In genomic region chr10:82808155-82808554, GRCm38 (mm10) we compare ENCODE assay signal across 19 mouse cellular contexts. TPM values are rescaled to one million over a fixed set of nuclear protein-coding genes. Genes with fewer than 3 reads are reported as not detected.
DNase-seq lines count a peak whose midpoint lies in the region; ATAC-seq and TF ChIP-seq lines count a peak whose summit lies in the region.
"Had no signal": no experiment of that assay in that cellular context is flagged by ENCODE, and none has a peak within 500 bp of the region (broad histone marks: within the 10 kb centered on the region; RNA-seq: fewer than 3 reads in every experiment).

No protein-coding gene starts in this region.

- DNase-seq in adrenal gland, adult 2 months: peak; percentile 23
- no peak for DNase-seq in adrenal gland, adult 8-10 months
- no peak for DNase-seq in midbrain, embryonic 10.5 days (ENCODE audit: low spot score)
- no peak for DNase-seq in midbrain, postnatal 0 days (ENCODE audit: low spot score)
- no peak for DNase-seq in frontal cortex, postnatal 14 days (ENCODE audit: low spot score in 2 of 2)
- DNase-seq in right cerebral cortex, postnatal 4 days: no peak
- DNase-seq: cerebellum, postnatal 10 days; gastrocnemius, postnatal 10 days; heart, adult 2 months; kidney, adult 18-20 months; layer of hippocampus, postnatal 36 days; right cerebral cortex, adult 18-20 months; thymus, adult 2 months had no signal

- TF ChIP-seq CTCF in midbrain, postnatal 0 days (IDR thresholded peaks at IDR 0.05): no peak

- peaks cover 6% of the 10 kb centered on the region for H3K27me3 ChIP-seq in midbrain, embryonic 10.5 days (ENCODE audit: low read depth, poor library complexity, severe bottlenecking)
- H3K27me3 ChIP-seq in midbrain, postnatal 0 days (ENCODE audit: insufficient read depth, low read length): no peaks in the 10 kb centered on the region
- H3K27me3 ChIP-seq: Patski had no signal

- H3K36me3 ChIP-seq in midbrain, embryonic 10.5 days: no peaks in the 10 kb centered on the region
- no peaks in the 10 kb centered on the region for H3K36me3 ChIP-seq in midbrain, postnatal 0 days (ENCODE audit: insufficient read depth, low read length)

- H3K4me3 ChIP-seq in midbrain, embryonic 10.5 days: no peak overlapping the region
- no peak overlapping the region for H3K4me3 ChIP-seq in midbrain, postnatal 0 days (ENCODE audit: low read depth, low read length)
- H3K4me3 ChIP-seq: heart, adult 2 months had no signal

- no peak for ATAC-seq in midbrain, postnatal 0 days (ENCODE audit: low FRiP score)
- peak; percentile 91 for ATAC-seq in common myeloid progenitor, adult 5-6 weeks (replicated peaks; ENCODE audit: low read depth, poor library complexity, severe bottlenecking)
- ATAC-seq in megakaryocyte-erythroid progenitor cell, adult 5-6 weeks (replicated peaks; ENCODE audit: low FRiP score, low TSS enrichment, poor library complexity, severe bottlenecking): peak; percentile 63
- ATAC-seq: CD4-positive, CD25-positive, alpha-beta regulatory T cell, adult 4 months; lung, postnatal 0 days; Patski had no signal

- no peaks in the 10 kb centered on the region for H3K9me3 ChIP-seq in midbrain, embryonic 10.5 days (replicated peaks)
- H3K9me3 ChIP-seq in midbrain, postnatal 0 days (ENCODE audit: low read length): no peaks in the 10 kb centered on the region

- WGBS in midbrain, embryonic 10.5 days: 43% methylated on average over 6 of the region's 6 CpGs
- 45% methylated on average over 6 of the region's 6 CpGs for WGBS in midbrain, postnatal 0 days

- H3K4me1 ChIP-seq in midbrain, embryonic 10.5 days: peaks cover 42% of the 10 kb centered on the region
- H3K4me1 ChIP-seq in midbrain, postnatal 0 days (ENCODE audit: insufficient read depth, low read length): no peaks in the 10 kb centered on the region

- no peak overlapping the region for H3K4me2 ChIP-seq in midbrain, postnatal 0 days (ENCODE audit: low read depth, low read length, poor library complexity, severe bottlenecking)

- peak overlapping the region; percentile 33; the same call in 1 of the 2 replicates for H3K27ac ChIP-seq in midbrain, embryonic 10.5 days (replicated peaks)
- no peak overlapping the region for H3K27ac ChIP-seq in midbrain, postnatal 0 days (ENCODE audit: low read depth, low read length)
- H3K27ac ChIP-seq: heart, adult 2 months; kidney, postnatal 0 days had no signal

- no peak overlapping the region for H3K9ac ChIP-seq in midbrain, postnatal 0 days (replicated peaks; ENCODE audit: low read length, poor library complexity, severe bottlenecking)

RNA-seq across cellular contexts. Expression of gene Txnrd1, which starts 25.6 kb away (rescaled TPM):
- 100 to 1,000 TPM in 1 of 2 experiments, 10 to 100 TPM in 1; 88.6 to 113 TPM for total RNA-seq in adrenal gland, adult 2 months (2021)
- 27.3 and 34.4 TPM in 2 replicates for polyA plus RNA-seq in adrenal gland, adult 2 months (2012; rRNA removed)
- 100 to 1,000 TPM in 2 of 4 experiments, 10 to 100 TPM in 2; 75.8 to 107 (median 91.5) TPM for total RNA-seq in adrenal gland, adult 8-10 months (2022)
- polyA plus RNA-seq in midbrain, embryonic 10.5 days (2016; fragmentation: Nextera tagmentation; extraction: Ambion mirVana): 163 and 169 TPM in 2 replicates
- 83.2 and 86.4 TPM in 2 replicates for total RNA-seq in midbrain, postnatal 0 days (2014; rRNA removed)
- 56.7 and 61.7 TPM in 2 replicates for polyA plus RNA-seq in midbrain, postnatal 0 days (2015; fragmentation: Nextera tagmentation; extraction: Ambion mirVana)
- total RNA-seq in common myeloid progenitor, adult 5-6 weeks (2017): 114 and 119 TPM in 2 replicates
- total RNA-seq in megakaryocyte-erythroid progenitor cell, adult 5-6 weeks (2014; fragmentation: Nextera tagmentation): 49.0 and 54.4 TPM in 2 replicates
- 88.2 and 94.7 TPM in 2 replicates for total RNA-seq in megakaryocyte-erythroid progenitor cell, adult 5-6 weeks (2017)

RNA-seq across cellular contexts. Expression of gene Nfyb, which starts 44.2 kb away (rescaled TPM):
- 10 to 100 TPM; 15.2 to 19.8 TPM for total RNA-seq in adrenal gland, adult 2 months (2021)
- 1.9 and 5.1 TPM in 2 replicates for polyA plus RNA-seq in adrenal gland, adult 2 months (2012; rRNA removed)
- 10 to 100 TPM; 16.5 to 28.9 (median 24.6) TPM for total RNA-seq in adrenal gland, adult 8-10 months (2022)
- polyA plus RNA-seq in midbrain, embryonic 10.5 days (2016; fragmentation: Nextera tagmentation; extraction: Ambion mirVana): 60.7 and 61.1 TPM in 2 replicates
- 40.8 and 44.0 TPM in 2 replicates for total RNA-seq in midbrain, postnatal 0 days (2014; rRNA removed)
- 24.1 and 26.5 TPM in 2 replicates for polyA plus RNA-seq in midbrain, postnatal 0 days (2015; fragmentation: Nextera tagmentation; extraction: Ambion mirVana)
- 87.5 and 91.5 TPM in 2 replicates for total RNA-seq in common myeloid progenitor, adult 5-6 weeks (2017)
- total RNA-seq in megakaryocyte-erythroid progenitor cell, adult 5-6 weeks (2014; fragmentation: Nextera tagmentation): 41.2 and 50.7 TPM in 2 replicates
- 84.3 and 108 TPM in 2 replicates for total RNA-seq in megakaryocyte-erythroid progenitor cell, adult 5-6 weeks (2017)

RNA-seq across cellular contexts. Expression of gene Eid3, which starts 58.3 kb away (rescaled TPM):
- total RNA-seq in adrenal gland, adult 2 months (2021): 1 to 10 TPM in 1 of 2 experiments, under 1 TPM in 1; 0.97 to 3.0 TPM
- 0.07 and 0.13 TPM in 2 replicates for polyA plus RNA-seq in adrenal gland, adult 2 months (2012; rRNA removed)
- 1 to 10 TPM; 1.5 to 3.5 (median 3.0) TPM for total RNA-seq in adrenal gland, adult 8-10 months (2022)
- 0.15 and 0.20 TPM in 2 replicates for polyA plus RNA-seq in midbrain, embryonic 10.5 days (2016; fragmentation: Nextera tagmentation; extraction: Ambion mirVana)
- 1.9 and 2.0 TPM in 2 replicates for total RNA-seq in midbrain, postnatal 0 days (2014; rRNA removed)
- 0.17 and 0.23 TPM in 2 replicates for polyA plus RNA-seq in midbrain, postnatal 0 days (2015; fragmentation: Nextera tagmentation; extraction: Ambion mirVana)
- total RNA-seq in common myeloid progenitor, adult 5-6 weeks (2017): 3.3 and 3.6 TPM in 2 replicates
- 3.6 and 7.4 TPM in 2 replicates for total RNA-seq in megakaryocyte-erythroid progenitor cell, adult 5-6 weeks (2014; fragmentation: Nextera tagmentation)
- 3.9 TPM in 1 of 2 replicates, not detected in the other for total RNA-seq in megakaryocyte-erythroid progenitor cell, adult 5-6 weeks (2017)
- polyA plus RNA-seq: lung, postnatal 0 days had no signal
